Mouse (Mus musculus) heart, embryonic 12.5 days (tissue): Measurements from ENCODE around the gene Serbp1. TPM values are rescaled to one million over a fixed set of nuclear protein-coding genes. Genes with fewer than 3 reads are reported as not detected.

ENCODE experiments used
- ATAC-seq: fragments of 200-750 bp; cut with Nextera tagmentation; 2 replicates; pipeline ENCODE4 v1.8.0; 2017; ENCODE audit warnings: moderate TSS enrichment, moderate library complexity; ENCODE audit not compliant: insufficient number of reproducible peaks, low FRiP score
- H3K27ac ChIP-seq: fragments of 300-500 bp; sonication (generic); 2 replicates; pipeline ENCODE4 v1.5.1; 2016; ENCODE audit warnings: mild to moderate bottlenecking, moderate library complexity; ENCODE audit not compliant: poor library complexity, severe bottlenecking
- H3K27me3 ChIP-seq: fragments of 300-500 bp; sonication (generic); replicated peaks from 2 replicates; pipeline ENCODE4 v1.6.1; 2016; ENCODE audit warnings: mild to moderate bottlenecking, moderate library complexity
- H3K36me3 ChIP-seq: fragments of 300-500 bp; sonication (generic); 2 replicates; pipeline ENCODE4 v1.6.1; 2016; ENCODE audit warnings: mild to moderate bottlenecking, moderate library complexity
- H3K4me1 ChIP-seq: fragments of 300-500 bp; sonication (generic); replicated peaks from 2 replicates; pipeline ENCODE4 v1.6.1; 2016; ENCODE audit warnings: mild to moderate bottlenecking
- H3K4me2 ChIP-seq: fragments of 300-500 bp; sonication (generic); 2 replicates; pipeline ENCODE4 v1.6.1; 2016; ENCODE audit warnings: mild to moderate bottlenecking, moderate library complexity
- H3K4me3 ChIP-seq: fragments of 300-500 bp; sonication (generic); 2 replicates; pipeline ENCODE4 v1.5.1; 2016; ENCODE audit warnings: mild to moderate bottlenecking
- H3K9ac ChIP-seq: fragments of 300-500 bp; sonication (generic); 2 replicates; pipeline ENCODE4 v1.6.1; 2016; ENCODE audit warnings: mild to moderate bottlenecking, moderate library complexity
- H3K9me3 ChIP-seq: fragments of 300-500 bp; sonication (generic); replicated peaks from 2 replicates; pipeline ENCODE4 v1.6.1; 2016; ENCODE audit warnings: mild to moderate bottlenecking, moderate library complexity
- WGBS: fragments of 180-500 bp; shearing (Covaris S2); methylation state at CpG from one replicate; pipeline ENCODE4 v1.1.7; 2016; 5-methylcytosine and 5-hydroxymethylcytosine counted together
- polyA plus RNA-seq: library from polyadenylated mRNA; unstranded; fragments of >200 nt; fragmentation: Nextera tagmentation; extraction: Ambion mirVana; gene quantifications from 2 replicates; pipeline ENCODE4 v1.2.1, GENCODE M21; 2016

Gene Serbp1
- polyA plus RNA-seq, 1 experiment from 2014 or later, result 405 TPM

DNA sequence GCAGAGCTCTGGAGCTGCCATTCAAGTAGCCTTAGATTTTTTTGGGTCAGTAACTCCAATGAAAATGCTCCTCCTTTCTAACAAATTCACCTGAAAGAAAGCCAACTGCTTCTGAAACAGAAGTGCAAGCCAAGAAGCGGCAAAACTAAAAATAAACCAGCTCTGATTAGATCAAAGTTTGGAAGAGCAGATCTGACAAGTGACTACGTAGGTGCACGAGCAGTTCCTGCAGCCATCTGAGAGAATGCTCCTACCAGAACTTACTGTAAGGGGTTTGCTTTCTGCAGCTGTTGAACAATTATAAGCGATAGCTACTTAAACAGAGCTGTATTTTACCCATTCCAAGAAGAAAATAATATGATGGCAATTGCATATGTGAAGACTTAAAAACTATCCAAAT lies 64.5 kb downstream of the Serbp1 start:
- H3K9ac ChIP-seq, result no peak overlapping the region
- no peak for ATAC-seq
- WGBS, result 75% methylated on average over 4 of the region's 4 CpGs
- no peak overlapping the region for H3K4me3 ChIP-seq
- H3K4me1 ChIP-seq, result peaks cover 21% of the 10 kb centered on the region
- H3K36me3 ChIP-seq, result no peaks in the 10 kb centered on the region
- no peak overlapping the region for H3K4me2 ChIP-seq
- no peak overlapping the region for H3K27ac ChIP-seq
- no peaks in the 10 kb centered on the region for H3K9me3 ChIP-seq
- H3K27me3 ChIP-seq, result no peaks in the 10 kb centered on the region

DNA sequence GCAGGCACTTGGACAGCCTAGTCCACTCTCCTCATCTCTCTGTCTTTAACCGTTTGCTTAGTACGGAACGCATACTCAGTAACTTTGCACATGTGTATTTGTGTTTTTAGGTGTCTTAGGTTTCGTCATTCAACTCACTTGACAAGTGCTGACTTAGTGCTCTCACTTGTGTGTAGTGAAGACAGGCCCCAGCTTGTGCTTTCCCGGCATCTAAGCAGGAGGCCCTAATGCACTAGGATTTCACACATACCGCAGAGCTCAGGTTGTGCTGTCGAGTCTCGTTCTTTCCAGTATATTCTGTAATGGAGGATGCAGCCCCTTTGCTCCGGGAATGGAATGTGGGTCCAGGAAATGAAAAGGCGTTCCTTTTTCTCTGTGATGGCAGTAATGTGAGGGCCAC lies 65.2 kb downstream of the Serbp1 start:
- Histone ChIP-seq H3K9me3 (no peaks in the 10 kb centered on the region), H3K36me3 (no peaks in the 10 kb centered on the region), H3K9ac (no peak overlapping the region), H3K27ac (no peak overlapping the region), H3K4me2 (no peak overlapping the region), H3K4me1 (peaks cover 21% of the 10 kb centered on the region), H3K27me3 (no peaks in the 10 kb centered on the region), H3K4me3 (no peak overlapping the region)
- WGBS, result 79% methylated on average over 10 of the region's 10 CpGs
- no peak for ATAC-seq

DNA sequence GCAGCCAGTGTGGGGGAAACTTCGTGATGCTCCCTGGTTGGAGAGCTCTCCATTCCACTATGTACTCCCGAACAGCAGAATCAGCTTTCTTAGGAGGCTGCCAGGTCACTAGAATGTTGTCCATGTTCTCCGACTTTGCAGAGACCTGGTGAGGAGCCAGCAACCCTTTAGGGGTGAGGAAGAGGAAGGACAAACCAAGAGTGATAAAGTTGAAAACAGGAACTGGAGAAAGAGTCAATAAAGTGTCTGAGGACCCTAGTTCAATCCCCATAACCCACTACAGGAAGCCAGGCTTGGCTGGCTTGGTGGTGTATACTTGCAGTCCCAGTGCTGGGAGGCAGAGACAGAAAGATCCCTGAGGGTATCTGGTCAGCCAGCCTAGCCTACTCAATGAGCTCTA lies 71.0 kb downstream of the Serbp1 start:
- Histone ChIP-seq H3K9me3 (no peaks in the 10 kb centered on the region), H3K9ac (no peak overlapping the region), H3K36me3 (no peaks in the 10 kb centered on the region), H3K27me3 (no peaks in the 10 kb centered on the region), H3K4me2 (no peak overlapping the region), H3K4me3 (no peak overlapping the region), H3K27ac (no peak overlapping the region), H3K4me1 (no peaks in the 10 kb centered on the region)
- ATAC-seq, result no peak
- WGBS, result 78% methylated on average over 3 of the region's 3 CpGs

- WGBS, result 76% methylated on average over 3 of the region's 3 CpGs
These were observed 71.8 kb downstream of the Serbp1 start for GRCm38 (mm10) chr6:67309752-67310151.

GRCm38 (mm10) chr6:67314697-67315096 lies 76.7 kb downstream of the Serbp1 start:
- no peak for ATAC-seq
- WGBS, result 63% methylated on average over 1 of the region's 1 CpGs

More at GRCm38 (mm10) chr6:67309752-67310151, 71.8 kb downstream of the Serbp1 start:
- Histone ChIP-seq H3K9me3 (no peaks in the 10 kb centered on the region), H3K4me2 (no peak overlapping the region), H3K4me3 (no peak overlapping the region), H3K27ac (no peak overlapping the region), H3K4me1 (no peaks in the 10 kb centered on the region), H3K27me3 (no peaks in the 10 kb centered on the region), H3K9ac (no peak overlapping the region), H3K36me3 (no peaks in the 10 kb centered on the region)
- ATAC-seq, result no peak

GRCm38 (mm10) chr6:67317068-67317467 lies 79.1 kb downstream of the Serbp1 start:
- H3K4me2 ChIP-seq, result no peak overlapping the region
- no peak overlapping the region for H3K9ac ChIP-seq
- no peaks in the 10 kb centered on the region for H3K36me3 ChIP-seq
- no peaks in the 10 kb centered on the region for H3K4me1 ChIP-seq
- no peak overlapping the region for H3K4me3 ChIP-seq
- WGBS, result 64% methylated on average over 5 of the region's 5 CpGs
- H3K27ac ChIP-seq, result no peak overlapping the region
- no peaks in the 10 kb centered on the region for H3K27me3 ChIP-seq
- ATAC-seq, result no peak
- no peaks in the 10 kb centered on the region for H3K9me3 ChIP-seq

More at GRCm38 (mm10) chr6:67314697-67315096, 76.7 kb downstream of the Serbp1 start:
- Histone ChIP-seq H3K4me1 (no peaks in the 10 kb centered on the region), H3K9ac (no peak overlapping the region), H3K4me3 (no peak overlapping the region), H3K27me3 (no peaks in the 10 kb centered on the region), H3K4me2 (no peak overlapping the region), H3K9me3 (no peaks in the 10 kb centered on the region), H3K27ac (no peak overlapping the region), H3K36me3 (no peaks in the 10 kb centered on the region)

DNA sequence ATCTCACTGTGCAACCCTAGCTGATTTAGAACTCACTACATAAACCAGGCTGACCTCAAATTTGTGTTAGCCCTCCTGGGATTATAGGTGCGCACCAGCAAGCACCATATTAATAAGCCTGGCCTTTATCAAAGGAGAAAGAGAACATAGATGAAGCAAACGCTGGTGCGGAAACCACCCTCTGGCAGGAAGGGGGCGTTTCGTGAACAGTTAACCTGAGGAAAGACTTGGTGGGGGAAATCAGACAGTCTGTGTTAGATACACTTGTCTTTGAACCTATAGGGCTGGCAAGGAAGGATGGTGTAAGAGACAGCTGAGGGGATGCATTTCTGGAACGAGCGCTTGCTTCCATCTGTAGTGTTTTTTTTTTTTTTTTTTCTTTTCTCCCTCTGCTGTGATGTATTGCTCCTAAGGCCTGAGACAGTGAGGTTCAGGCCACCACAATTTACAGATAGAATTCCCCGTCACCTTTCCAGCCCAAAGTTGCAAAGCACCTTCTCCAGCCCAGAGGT lies 79.9 kb downstream of the Serbp1 start:
- H3K4me1 ChIP-seq, result no peaks in the 10 kb centered on the region
- no peak overlapping the region for H3K4me3 ChIP-seq
- 77% methylated on average over 8 of the region's 8 CpGs for WGBS
- ATAC-seq, result no peak
- H3K4me2 ChIP-seq, result no peak overlapping the region
- H3K27ac ChIP-seq, result no peak overlapping the region
- no peaks in the 10 kb centered on the region for H3K27me3 ChIP-seq
- no peak overlapping the region for H3K9ac ChIP-seq
- no peaks in the 10 kb centered on the region for H3K36me3 ChIP-seq
- no peaks in the 10 kb centered on the region for H3K9me3 ChIP-seq

DNA sequence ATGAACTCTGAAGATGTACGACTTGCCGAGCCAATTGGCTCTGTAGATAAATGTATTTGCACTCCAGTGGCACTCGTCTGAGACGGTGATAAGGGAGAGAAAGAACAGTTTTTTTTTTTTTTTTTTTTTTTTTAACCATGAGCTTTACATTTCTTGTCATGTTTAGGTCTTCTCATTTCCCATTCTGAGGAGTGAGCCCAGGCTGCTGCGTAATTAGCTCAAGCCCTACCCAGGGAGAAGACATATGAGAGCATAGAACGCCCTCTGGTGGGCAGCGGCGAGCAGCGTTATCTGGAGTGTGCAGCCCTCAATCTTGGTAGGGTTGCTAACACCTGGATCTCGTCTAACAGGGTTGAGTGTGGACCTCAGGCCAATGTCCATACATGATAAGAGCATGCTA lies 80.5 kb downstream of the Serbp1 start:
- H3K9me3 ChIP-seq, result no peaks in the 10 kb centered on the region
- WGBS, result 22% methylated on average over 10 of the region's 10 CpGs
- 0 out of 2 replicates have a peak, but pooled peaks have one; percentile 51 for ATAC-seq
- no peak overlapping the region for H3K9ac ChIP-seq
- no peaks in the 10 kb centered on the region for H3K4me1 ChIP-seq
- no peak overlapping the region for H3K4me3 ChIP-seq
- no peaks in the 10 kb centered on the region for H3K27me3 ChIP-seq
- H3K36me3 ChIP-seq, result no peaks in the 10 kb centered on the region
- H3K27ac ChIP-seq, result no peak overlapping the region
- H3K4me2 ChIP-seq, result no peak overlapping the region

- Histone ChIP-seq H3K36me3 (no peaks in the 10 kb centered on the region), H3K27me3 (no peaks in the 10 kb centered on the region), H3K9me3 (no peaks in the 10 kb centered on the region), H3K4me1 (no peaks in the 10 kb centered on the region), H3K4me3 (no peak overlapping the region), H3K4me2 (no peak overlapping the region), H3K9ac (no peak overlapping the region), H3K27ac (no peak overlapping the region)
- no peak for ATAC-seq
- 81% methylated on average over 3 of the region's 3 CpGs for WGBS
These were observed 85.8 kb downstream of the Serbp1 start for GRCm38 (mm10) chr6:67323788-67324187.

- Histone ChIP-seq H3K36me3 (no peaks in the 10 kb centered on the region), H3K4me1 (no peaks in the 10 kb centered on the region), H3K9me3 (no peaks in the 10 kb centered on the region), H3K4me2 (no peak overlapping the region), H3K4me3 (no peak overlapping the region), H3K9ac (no peak overlapping the region), H3K27ac (no peak overlapping the region), H3K27me3 (no peaks in the 10 kb centered on the region)
- ATAC-seq, result no peak
These were observed 100.0 kb downstream of the Serbp1 start for GRCm38 (mm10) chr6:67337943-67338342.

DNA sequence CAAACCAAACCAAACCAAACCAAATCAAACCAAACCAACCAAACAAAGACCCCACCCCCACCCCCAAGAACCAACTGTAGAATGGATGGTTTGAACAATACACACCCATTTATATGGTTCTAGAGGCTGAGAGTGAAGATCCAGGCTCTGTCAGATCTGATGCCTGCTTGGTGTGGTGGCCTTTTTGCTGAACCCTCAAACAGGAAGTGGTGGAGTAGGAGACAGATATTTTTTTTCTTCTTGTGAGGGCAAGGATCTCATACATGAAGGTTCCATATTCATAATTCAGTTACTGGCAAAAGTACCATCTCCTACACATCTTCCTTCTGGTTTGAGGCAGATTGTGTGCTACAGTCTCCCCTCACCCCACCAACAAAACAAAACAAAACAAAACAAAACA lies 101.5 kb downstream of the Serbp1 start:
- no peak for ATAC-seq
- Histone ChIP-seq H3K27ac (no peak overlapping the region), H3K27me3 (no peaks in the 10 kb centered on the region), H3K4me2 (no peak overlapping the region), H3K4me1 (no peaks in the 10 kb centered on the region), H3K4me3 (no peak overlapping the region), H3K9ac (no peak overlapping the region), H3K36me3 (no peaks in the 10 kb centered on the region), H3K9me3 (no peaks in the 10 kb centered on the region)
